Mouse (Mus musculus) midbrain, embryonic 15.5 days (tissue): Measurements from ENCODE around the gene Akr1b10. TPM values are rescaled to one million over a fixed set of nuclear protein-coding genes. Genes with fewer than 3 reads are reported as not detected.
"Not testable (repeated sequence)": the region's sequence is repeated elsewhere in the genome, so short reads cannot be mapped to it uniquely, and the experiment has no call there.

Source experiments
- ATAC-seq: fragments of 200-750 bp; cut with Nextera tagmentation; replicated peaks from 2 replicates; pipeline ENCODE4 v1.8.0; 2017; ENCODE audit warnings: moderate TSS enrichment
- H3K27ac ChIP-seq: fragments of 300-500 bp; sonication (generic); 2 replicates; pipeline ENCODE4 v1.5.1; 2015; ENCODE audit warnings: mild to moderate bottlenecking, inconsistent platforms
- H3K27me3 ChIP-seq: fragments of 300-500 bp; sonication (generic); replicated peaks from 2 replicates; pipeline ENCODE4 v1.6.1; 2015; ENCODE audit warnings: inconsistent platforms
- H3K36me3 ChIP-seq: fragments of 300-500 bp; sonication (generic); replicated peaks from 2 replicates; pipeline ENCODE4 v1.6.1; 2015; ENCODE audit warnings: inconsistent platforms
- H3K4me1 ChIP-seq: fragments of 300-500 bp; sonication (generic); 2 replicates; pipeline ENCODE4 v1.6.1; 2015; ENCODE audit warnings: inconsistent platforms
- H3K4me2 ChIP-seq: fragments of 300-500 bp; sonication (generic); 2 replicates; pipeline ENCODE4 v1.6.1; 2015; ENCODE audit warnings: inconsistent platforms, mild to moderate bottlenecking, moderate library complexity
- H3K4me3 ChIP-seq: fragments of 300-500 bp; sonication (generic); 2 replicates; pipeline ENCODE4 v1.5.1; 2015; ENCODE audit warnings: mild to moderate bottlenecking, inconsistent platforms
- H3K9ac ChIP-seq: fragments of 300-500 bp; sonication (generic); 2 replicates; pipeline ENCODE4 v1.6.1; 2015; ENCODE audit warnings: mild to moderate bottlenecking, inconsistent platforms
- H3K9me3 ChIP-seq: fragments of 300-500 bp; sonication (generic); 2 replicates; pipeline ENCODE4 v1.6.1; 2016; ENCODE audit warnings: inconsistent platforms
- WGBS: fragments of 180-500 bp; shearing (Covaris S2); methylation state at CpG from one replicate; pipeline ENCODE4 v1.1.7; 2015; ENCODE audit warnings: mixed read lengths; 5-methylcytosine and 5-hydroxymethylcytosine counted together
- polyA plus RNA-seq: library from polyadenylated mRNA; unstranded; fragments of >200 nt; fragmentation: Nextera tagmentation; extraction: Ambion mirVana; gene quantifications from 2 replicates; pipeline ENCODE4 v1.2.1, GENCODE M21; 2015

Akr1b10 gene
- polyA plus RNA-seq, 1 experiment from 2014 or later: 10.0 TPM

GRCm38 (mm10) chr6:34353658-34354353 lies 30.2 kb upstream of the Akr1b10 start, which contains the start of gene Akr1b8:
Gene Akr1b8, plus strand, starts transcription at chr6:34354119.
- H3K4me1 ChIP-seq: peaks cover 7% of the 10 kb centered on the region; the same call in 1 of the 2 replicates
- WGBS: 12% methylated on average over 16 of the region's 16 CpGs
- no peak within 1 kb of the TSS for H3K9ac ChIP-seq
- peak within 1 kb of the TSS; percentile 36 for H3K4me2 ChIP-seq
- no peaks in the 10 kb centered on the region for H3K9me3 ChIP-seq
- H3K36me3 ChIP-seq: no peaks in the 10 kb centered on the region
- no peaks in the 10 kb centered on the region for H3K27me3 ChIP-seq
- ATAC-seq: no peak
- H3K4me3 ChIP-seq: 0 out of 2 replicates have a peak within 1 kb of the TSS, but pooled peaks have one; percentile 2
- H3K27ac ChIP-seq: no peak within 1 kb of the TSS

GRCm38 (mm10) chr6:34354354-34355348 lies 29.4 kb upstream of the Akr1b10 start:
- peak overlapping the region; percentile 36; the same call in 1 of the 2 replicates for H3K4me2 ChIP-seq

GRCm38 (mm10) chr6:34355349-34355747 lies 28.7 kb upstream of the Akr1b10 start:
- H3K9me3 ChIP-seq: no peaks in the 10 kb centered on the region
- no peak overlapping the region for H3K9ac ChIP-seq
- H3K4me1 ChIP-seq: peaks cover 7% of the 10 kb centered on the region; the same call in 1 of the 2 replicates
- WGBS: 81% methylated on average over 6 of the region's 6 CpGs
- no peaks in the 10 kb centered on the region for H3K27me3 ChIP-seq
- no peaks in the 10 kb centered on the region for H3K36me3 ChIP-seq
- no peak overlapping the region for H3K4me2 ChIP-seq
- H3K27ac ChIP-seq: no peak overlapping the region
- no peak for ATAC-seq
- no peak overlapping the region for H3K4me3 ChIP-seq

More at GRCm38 (mm10) chr6:34354354-34355348, 29.4 kb upstream of the Akr1b10 start:
- H3K9ac ChIP-seq: no peak overlapping the region
- peaks cover 7% of the 10 kb centered on the region; the same call in 1 of the 2 replicates for H3K4me1 ChIP-seq
- ATAC-seq: no peak
- no peaks in the 10 kb centered on the region for H3K9me3 ChIP-seq
- WGBS: 83% methylated on average over 8 of the region's 8 CpGs
- no peaks in the 10 kb centered on the region for H3K27me3 ChIP-seq
- no peak overlapping the region for H3K27ac ChIP-seq
- H3K36me3 ChIP-seq: no peaks in the 10 kb centered on the region
- no peak overlapping the region for H3K4me3 ChIP-seq

GRCm38 (mm10) chr6:34355841-34356240 lies 28.2 kb upstream of the Akr1b10 start:
- Histone ChIP-seq H3K36me3 (no peaks in the 10 kb centered on the region), H3K4me3 (no peak overlapping the region), H3K4me1 (peaks cover 7% of the 10 kb centered on the region; the same call in 1 of the 2 replicates), H3K27me3 (no peaks in the 10 kb centered on the region), H3K9ac (no peak overlapping the region), H3K4me2 (no peak overlapping the region), H3K9me3 (no peaks in the 10 kb centered on the region), H3K27ac (no peak overlapping the region)
- 86% methylated on average over 9 of the region's 9 CpGs for WGBS
- no peak for ATAC-seq

- ATAC-seq: no peak
- Histone ChIP-seq H3K4me2 (no peak overlapping the region), H3K4me1 (peaks cover 5% of the 10 kb centered on the region; the same call in 1 of the 2 replicates), H3K27me3 (no peaks in the 10 kb centered on the region), H3K9me3 (no peaks in the 10 kb centered on the region), H3K27ac (no peak overlapping the region), H3K4me3 (no peak overlapping the region), H3K9ac (no peak overlapping the region), H3K36me3 (no peaks in the 10 kb centered on the region)
- 80% methylated on average over 12 of the region's 12 CpGs for WGBS
These were observed 19.5 kb upstream of the Akr1b10 start for GRCm38 (mm10) chr6:34364217-34365136.

- no peaks in the 10 kb centered on the region for H3K36me3 ChIP-seq
- H3K9ac ChIP-seq: no peak overlapping the region
- H3K9me3 ChIP-seq: no peaks in the 10 kb centered on the region
- H3K27ac ChIP-seq: no peak overlapping the region
- ATAC-seq: no peak
- 83% methylated on average over 9 of the region's 9 CpGs for WGBS
- no peaks in the 10 kb centered on the region for H3K27me3 ChIP-seq
- no peak overlapping the region for H3K4me3 ChIP-seq
- H3K4me2 ChIP-seq: no peak overlapping the region
- H3K4me1 ChIP-seq: peaks cover 5% of the 10 kb centered on the region; the same call in 1 of the 2 replicates
These were observed 16.0 kb upstream of the Akr1b10 start for GRCm38 (mm10) chr6:34367998-34368397.

GRCm38 (mm10) chr6:34370081-34370480 lies 13.9 kb upstream of the Akr1b10 start:
- WGBS: 80% methylated on average over 8 of the region's 8 CpGs
- no peaks in the 10 kb centered on the region for H3K9me3 ChIP-seq
- H3K27ac ChIP-seq: no peak overlapping the region
- H3K27me3 ChIP-seq: no peaks in the 10 kb centered on the region
- no peaks in the 10 kb centered on the region for H3K36me3 ChIP-seq
- H3K4me1 ChIP-seq: peaks cover 5% of the 10 kb centered on the region; the same call in 1 of the 2 replicates
- H3K4me2 ChIP-seq: no peak overlapping the region
- no peak overlapping the region for H3K4me3 ChIP-seq
- ATAC-seq: no peak
- H3K9ac ChIP-seq: no peak overlapping the region

GRCm38 (mm10) chr6:34371700-34372351 lies 12.2 kb upstream of the Akr1b10 start:
- Histone ChIP-seq H3K9ac (no peak overlapping the region), H3K4me1 (peaks cover 5% of the 10 kb centered on the region; the same call in 1 of the 2 replicates), H3K27me3 (no peaks in the 10 kb centered on the region), H3K4me3 (no peak overlapping the region), H3K27ac (no peak overlapping the region), H3K9me3 (no peaks in the 10 kb centered on the region), H3K36me3 (no peaks in the 10 kb centered on the region), H3K4me2 (peak overlapping the region; percentile 33)
- WGBS: 24% methylated on average over 18 of the region's 18 CpGs
- ATAC-seq: 0 out of 2 replicates have a peak, but pooled peaks have one; percentile 27

GRCm38 (mm10) chr6:34373841-34374240 lies 10.2 kb upstream of the Akr1b10 start:
- no peak overlapping the region for H3K27ac ChIP-seq

GRCm38 (mm10) chr6:34375888-34376287 lies 8.1 kb upstream of the Akr1b10 start:
- H3K4me2 ChIP-seq, H3K4me1 ChIP-seq, H3K9ac ChIP-seq, ATAC-seq, H3K9me3 ChIP-seq, H3K36me3 ChIP-seq, H3K4me3 ChIP-seq, H3K27ac ChIP-seq, H3K27me3 ChIP-seq: not testable (repeated sequence)
- WGBS: 75% methylated on average over 5 of the region's 5 CpGs

More at GRCm38 (mm10) chr6:34373841-34374240, 10.2 kb upstream of the Akr1b10 start:
- Histone ChIP-seq H3K4me1 (peaks cover 3% of the 10 kb centered on the region; the same call in 1 of the 2 replicates), H3K9me3 (no peaks in the 10 kb centered on the region), H3K27me3 (no peaks in the 10 kb centered on the region), H3K36me3 (no peaks in the 10 kb centered on the region), H3K4me3 (no peak overlapping the region), H3K9ac (no peak overlapping the region), H3K4me2 (no peak overlapping the region)
- ATAC-seq: no peak
- 79% methylated on average over 7 of the region's 7 CpGs for WGBS

GRCm38 (mm10) chr6:34383401-34383800 lies 617 bp upstream of the Akr1b10 start:
- Histone ChIP-seq H3K4me2 (peak overlapping the region; percentile 64; the same call in 1 of the 2 replicates), H3K9ac (no peak overlapping the region), H3K27ac (no peak overlapping the region), H3K4me3 (no peak overlapping the region), H3K4me1 (peaks cover 13% of the 10 kb centered on the region), H3K27me3 (no peaks in the 10 kb centered on the region), H3K9me3 (no peaks in the 10 kb centered on the region), H3K36me3 (no peaks in the 10 kb centered on the region)
- no peak for ATAC-seq
- WGBS: 50% methylated on average over 8 of the region's 8 CpGs
